Mouse (Mus musculus): ENCODE measurements around the gene Selenov. TPM values are rescaled to one million over a fixed set of nuclear protein-coding genes. Genes with fewer than 3 reads are reported as not detected.

Gene Selenov
- polyA plus RNA-seq, 1 experiment: not detected

Other genes starting within 250 kb of the Selenov start
- 124 and 133 TPM in 2 replicates for gene Psmc4, start 241.1 kb downstream of the Selenov start, polyA plus RNA-seq (2012; rRNA removed)
- gene Fcgbp, start 219.9 kb downstream of the Selenov start, polyA plus RNA-seq (2012; rRNA removed): 2,978 and 3,484 TPM in 2 replicates
- gene 9530053A07Rik, start 161.7 kb downstream of the Selenov start, polyA plus RNA-seq (2012; rRNA removed): 0.25 and 0.48 TPM in 2 replicates
- gene Fbl, start 121.5 kb downstream of the Selenov start, polyA plus RNA-seq (2012; rRNA removed): 58.2 and 60.1 TPM in 2 replicates
- gene Dyrk1b, start 111.7 kb downstream of the Selenov start, polyA plus RNA-seq (2012; rRNA removed): 11.3 and 16.1 TPM in 2 replicates
- gene Eid2, start 23.3 kb downstream of the Selenov start, polyA plus RNA-seq (2012; rRNA removed): 0.89 and 1.2 TPM in 2 replicates
- gene Eid2b, start 13.4 kb downstream of the Selenov start, polyA plus RNA-seq (2012; rRNA removed): 1.9 and 2.9 TPM in 2 replicates
- 0.41 and 0.55 TPM in 2 replicates for gene Dll3, start 11.1 kb upstream of the Selenov start, polyA plus RNA-seq (2012; rRNA removed)
- 96.5 and 103 TPM in 2 replicates for gene Timm50, start 20.9 kb upstream of the Selenov start, polyA plus RNA-seq (2012; rRNA removed)
- gene Supt5, start 47.6 kb upstream of the Selenov start, polyA plus RNA-seq (2012; rRNA removed): 67.7 and 84.2 TPM in 2 replicates
- 1,007 and 1,073 TPM in 2 replicates for gene Rps16, start 59.5 kb upstream of the Selenov start, polyA plus RNA-seq (2012; rRNA removed)
- 20.4 and 27.5 TPM in 2 replicates for gene Plekhg2, start 81.4 kb upstream of the Selenov start, polyA plus RNA-seq (2012; rRNA removed)
- 83.2 and 119 TPM in 2 replicates for gene Zfp36, start 89.1 kb upstream of the Selenov start, polyA plus RNA-seq (2012; rRNA removed)
- 50.4 and 52.9 TPM in 2 replicates for gene Med29, start 101.5 kb upstream of the Selenov start, polyA plus RNA-seq (2012; rRNA removed)
- 41.4 and 54.7 TPM in 2 replicates for gene Paf1, start 101.8 kb upstream of the Selenov start, polyA plus RNA-seq (2012; rRNA removed)
- 13.4 and 16.2 TPM in 2 replicates for gene Gmfg, start 146.3 kb upstream of the Selenov start, polyA plus RNA-seq (2012; rRNA removed)
- 1.7 and 2.0 TPM in 2 replicates for gene Lrfn1, start 160.8 kb upstream of the Selenov start, polyA plus RNA-seq (2012; rRNA removed)
- not detected in 2 replicates for gene Ifnl2, start 219.3 kb upstream of the Selenov start, polyA plus RNA-seq (2012; rRNA removed)
- not detected in 2 replicates for gene Ifnl3, start 231.7 kb upstream of the Selenov start, polyA plus RNA-seq (2012; rRNA removed)
- gene Sycn, start 249.7 kb upstream of the Selenov start, polyA plus RNA-seq (2012; rRNA removed): 3.1 and 4.3 TPM in 2 replicates